ENCODE assay signal across 28 mouse cellular contexts in the genomic region with DNA sequence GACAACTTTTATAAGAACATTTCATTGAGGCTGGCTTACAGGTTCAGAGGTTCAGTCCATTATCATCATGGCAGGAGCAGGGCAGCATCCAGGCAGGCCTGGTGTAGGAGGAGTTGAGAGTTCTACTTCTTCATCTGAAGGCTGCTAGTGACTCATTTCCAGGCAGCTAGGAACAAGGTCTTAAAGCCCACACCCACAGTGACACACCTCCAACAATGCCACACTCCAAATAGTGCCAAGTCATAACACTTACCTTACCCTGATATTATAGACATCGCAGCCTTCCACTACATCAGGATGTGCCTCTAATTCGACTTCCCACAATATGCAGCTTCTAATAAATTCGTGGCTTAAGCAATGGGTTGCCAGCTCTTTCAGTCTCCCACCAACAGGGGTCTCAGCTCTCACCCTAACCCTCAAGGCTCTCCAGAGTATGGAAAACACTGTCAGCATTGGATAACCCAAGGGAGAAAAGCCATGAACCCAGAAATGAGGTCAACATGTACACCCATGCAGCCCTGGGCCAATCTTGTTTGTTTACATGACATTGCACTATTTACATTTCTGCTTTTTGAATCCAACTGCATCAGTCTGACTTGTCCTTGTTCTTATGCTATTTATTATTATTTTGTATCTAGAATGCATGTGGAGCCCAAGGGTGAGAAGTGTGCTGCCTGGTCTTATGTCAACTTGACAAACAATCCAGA. TPM values are rescaled to one million over a fixed set of nuclear protein-coding genes. Genes with fewer than 3 reads are reported as not detected.
DNase-seq lines count a peak whose midpoint lies in the region; ATAC-seq and TF ChIP-seq lines count a peak whose summit lies in the region.
"Had no signal": no experiment of that assay in that cellular context is flagged by ENCODE, and none has a peak within 500 bp of the region (broad histone marks: within the 10 kb centered on the region; RNA-seq: fewer than 3 reads in every experiment).

No protein-coding gene starts in this region.

- no peaks in the 10 kb centered on the region for H3K9me3 ChIP-seq in liver, embryonic 13.5 days (replicated peaks)
- no peaks in the 10 kb centered on the region for H3K9me3 ChIP-seq in E14TG2a.4 (ENCODE audit: low read length)
- H3K9me3 ChIP-seq: forebrain, embryonic 12.5 days; G1E; hindbrain, embryonic 10.5 days; lung, embryonic 15.5 days; megakaryocyte, embryonic 14.5 days; midbrain, embryonic 12.5 days had no signal

- peak; percentile 18; the same call in 1 of the 2 replicates for TF ChIP-seq CTCF in E14TG2a.4 (conservative IDR thresholded peaks at IDR 0.05; ENCODE audit: low read length)

- no peaks in the 10 kb centered on the region for H3K27me3 ChIP-seq in liver, embryonic 13.5 days
- H3K27me3 ChIP-seq in E14TG2a.4 (ENCODE audit: insufficient read depth, low read length): peaks cover 4% of the 10 kb centered on the region; the same call in 1 of the 2 replicates
- H3K27me3 ChIP-seq: forebrain, embryonic 12.5 days; lung, embryonic 15.5 days; midbrain, embryonic 12.5 days; Patski had no signal

- DNase-seq in liver, embryonic 13.5 days: no peak
- DNase-seq in liver: no peak
- DNase-seq in neural tube, embryonic 10.5 days (ENCODE audit: extremely low spot score, low spot score): no peak
- no peak for DNase-seq in ovary, postnatal 36 days (ENCODE audit: low spot score)
- DNase-seq: adrenal gland, postnatal 25 days; B cell, adult 2 months; cerebellum, adult 18-20 months; cerebellum, postnatal 14 days; forebrain, postnatal 0 days; heart, postnatal 14 days; kidney, adult 2 months; left cerebral cortex, postnatal 4 days; right cerebral cortex, adult 18-20 months; thymus, adult 18-20 months; thymus, postnatal 36 days had no signal

- no peaks in the 10 kb centered on the region for H3K4me1 ChIP-seq in liver, embryonic 13.5 days (replicated peaks)
- H3K4me1 ChIP-seq in E14TG2a.4 (replicated peaks; ENCODE audit: low read depth, low read length): peaks cover 25% of the 10 kb centered on the region
- H3K4me1 ChIP-seq: lung, embryonic 15.5 days had no signal

- H3K36me3 ChIP-seq in liver, embryonic 13.5 days: no peaks in the 10 kb centered on the region
- H3K36me3 ChIP-seq in E14TG2a.4 (ENCODE audit: insufficient read depth, low read length): no peaks in the 10 kb centered on the region
- H3K36me3 ChIP-seq: forebrain, embryonic 12.5 days; G1E; hindbrain, embryonic 10.5 days; lung, embryonic 15.5 days; midbrain, embryonic 12.5 days had no signal

- no peak overlapping the region for H3K4me2 ChIP-seq in liver, embryonic 13.5 days
- H3K4me2 ChIP-seq: forebrain, embryonic 12.5 days; lung, embryonic 15.5 days; midbrain, embryonic 12.5 days had no signal

- peak; percentile 70 for ATAC-seq in liver, embryonic 13.5 days (ENCODE audit: low read depth)
- peak; percentile 67; the same call in 1 of the 2 replicates for ATAC-seq in erythroblast, adult 5-6 weeks (replicated peaks; ENCODE audit: low FRiP score, poor library complexity, severe bottlenecking)
- ATAC-seq in megakaryocyte, adult 5-6 weeks (ENCODE audit: poor library complexity, severe bottlenecking): 0 out of 2 replicates have a peak, but pooled peaks have one; percentile 28
- ATAC-seq: forebrain, postnatal 0 days; hindbrain, embryonic 16.5 days; Patski had no signal

- H3K4me3 ChIP-seq in liver, embryonic 13.5 days (replicated peaks): no peak overlapping the region
- no peak overlapping the region for H3K4me3 ChIP-seq in E14TG2a.4 (replicated peaks; ENCODE audit: low read length)
- H3K4me3 ChIP-seq: forebrain, embryonic 12.5 days; hindbrain, embryonic 10.5 days; layer of hippocampus, adult 2 months; lung, embryonic 15.5 days; megakaryocyte, embryonic 14.5 days; midbrain, embryonic 12.5 days had no signal

- 63% methylated on average over 3 of the region's 3 CpGs for WGBS in liver, embryonic 13.5 days (ENCODE audit: insufficient replicate concordance)

- no peak overlapping the region for H3K9ac ChIP-seq in liver, embryonic 13.5 days
- H3K9ac ChIP-seq: forebrain, embryonic 12.5 days; forebrain, postnatal 0 days; lung, embryonic 15.5 days; midbrain, embryonic 12.5 days had no signal

- H3K27ac ChIP-seq in liver, embryonic 13.5 days: no peak overlapping the region
- H3K27ac ChIP-seq: forebrain, embryonic 12.5 days; hindbrain, embryonic 10.5 days; layer of hippocampus, adult 2 months; lung, embryonic 15.5 days; midbrain, embryonic 12.5 days; stomach, postnatal 0 days had no signal

RNA-seq across cellular contexts. Expression of a gene that starts 33.7 kb away (rescaled TPM):
- 0.87 and 1.1 TPM in 2 replicates for polyA plus RNA-seq in liver, embryonic 13.5 days (2015; fragmentation: Nextera tagmentation; extraction: Ambion mirVana)
- total RNA-seq in erythroblast, adult 5-6 weeks (2015; ENCODE audit: low replicate concordance): 2.5 and 2.9 TPM in 2 replicates
- total RNA-seq in erythroblast, adult 5-6 weeks (2017; ENCODE audit: low replicate concordance): 1.4 and 6.6 TPM in 2 replicates
- 10.6 and 12.6 TPM in 2 replicates for total RNA-seq in megakaryocyte, adult 5-6 weeks (2015)
- total RNA-seq in megakaryocyte, adult 5-6 weeks (2017): 10.4 and 11.1 TPM in 2 replicates

RNA-seq across cellular contexts. Expression of a gene that starts 39.5 kb away (rescaled TPM):
- 7.8 and 8.2 TPM in 2 replicates for polyA plus RNA-seq in liver, embryonic 13.5 days (2015; fragmentation: Nextera tagmentation; extraction: Ambion mirVana)
- total RNA-seq in erythroblast, adult 5-6 weeks (2015; ENCODE audit: low replicate concordance): 1.9 TPM in 1 of 2 replicates, not detected in the other
- total RNA-seq in erythroblast, adult 5-6 weeks (2017; ENCODE audit: low replicate concordance): 2.0 and 4.7 TPM in 2 replicates
- total RNA-seq in megakaryocyte, adult 5-6 weeks (2015): 9.9 and 12.2 TPM in 2 replicates
- 10.5 and 15.0 TPM in 2 replicates for total RNA-seq in megakaryocyte, adult 5-6 weeks (2017)
